Mouse (Mus musculus) spleen, embryonic (tissue): ENCODE data around the gene 1700003F12Rik.

Experiments used
- CTCF ChIA-PET: fragments of 350-600 bp; sonication (Branson Sonifier 250); formaldehyde crosslinking; loops from one replicate; lab custom pipeline; 2022; lab: Charles Lee

1700003F12Rik gene

DNA sequence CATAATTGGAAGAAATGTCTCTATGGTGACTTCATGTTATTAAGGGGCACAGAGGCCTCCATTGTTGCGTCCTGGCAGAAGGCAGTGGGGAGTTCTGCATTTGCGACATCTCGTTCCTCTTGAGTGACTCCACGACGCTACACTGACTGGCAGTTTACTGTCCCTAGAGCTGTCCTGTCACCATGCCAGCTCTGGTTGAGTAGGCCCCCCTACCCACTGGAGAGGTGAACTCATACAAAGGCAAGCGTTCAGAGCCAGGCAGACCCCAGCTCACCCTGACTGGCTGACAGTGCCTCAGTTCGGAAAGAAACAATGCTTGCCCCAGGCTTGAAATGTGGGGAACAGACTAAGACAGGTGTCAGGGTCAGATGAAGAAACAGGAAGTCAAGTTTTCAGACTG lies 27.4 kb downstream of the 1700003F12Rik start:
- CTCF ChIA-PET: interaction anchor here (1.1 kb wide), 1 partner anchor 18 kb away, joined by 7 read pairs; no protein-coding TSS in a partner anchor

DNA sequence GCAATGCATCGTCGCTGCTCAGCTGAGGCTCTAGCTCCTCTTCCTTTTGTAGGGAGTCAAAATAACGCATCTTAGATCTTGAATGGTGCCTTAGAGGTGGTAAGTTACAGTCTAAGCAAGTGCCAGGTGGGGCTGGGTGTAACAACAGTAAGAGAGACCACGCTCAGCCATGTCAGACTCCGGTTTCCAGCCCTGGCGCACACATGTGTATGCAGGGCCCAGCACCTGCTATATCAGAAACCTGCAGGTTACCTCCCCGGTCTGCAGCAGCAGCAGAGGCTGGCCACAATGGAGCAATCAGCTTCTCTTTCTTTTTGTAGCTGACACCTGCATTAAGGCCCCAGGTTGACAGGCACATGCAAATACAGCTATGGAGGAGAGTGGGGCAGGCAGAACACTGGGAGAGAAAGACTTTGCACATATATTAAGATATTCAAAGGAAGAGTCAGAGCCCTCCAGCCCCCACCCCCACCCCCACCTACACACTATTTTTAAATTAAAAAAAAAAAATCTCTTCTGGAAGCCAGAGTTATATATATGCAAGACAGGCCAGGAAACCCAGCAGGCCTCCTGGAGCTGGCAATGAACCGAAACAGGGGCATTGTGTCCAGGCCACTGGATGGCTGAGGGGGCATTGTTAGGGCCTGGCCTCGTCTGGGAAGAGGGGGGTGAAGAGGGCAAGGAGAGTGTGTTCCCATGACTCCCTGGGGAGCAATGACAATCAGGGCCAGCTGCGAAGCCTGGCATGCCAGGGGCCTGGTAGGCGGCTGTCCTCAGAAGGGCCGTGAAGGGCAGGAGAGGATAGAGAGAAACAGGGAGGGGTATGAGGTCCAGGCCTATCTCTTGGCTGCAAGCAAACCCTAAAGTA lies 30.2 kb downstream of the 1700003F12Rik start:
- CTCF ChIA-PET: no interaction called here

DNA sequence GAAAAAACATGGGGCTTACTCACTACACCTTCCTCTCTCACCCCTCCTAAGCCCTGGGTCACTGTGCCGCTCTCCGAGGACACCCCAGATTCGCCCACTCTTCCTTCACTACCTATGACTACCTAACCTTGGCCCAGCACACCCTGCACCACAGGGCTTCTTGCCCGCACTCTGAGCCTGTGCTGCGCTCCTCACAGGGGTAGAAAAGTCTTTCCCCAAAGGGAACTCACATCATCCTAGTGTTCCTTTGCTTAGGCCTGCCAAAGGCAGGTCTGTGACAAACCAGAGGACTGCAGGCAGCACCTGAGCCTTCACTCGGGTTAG lies 30.8 kb downstream of the 1700003F12Rik start:
- CTCF ChIA-PET: no interaction called here

DNA sequence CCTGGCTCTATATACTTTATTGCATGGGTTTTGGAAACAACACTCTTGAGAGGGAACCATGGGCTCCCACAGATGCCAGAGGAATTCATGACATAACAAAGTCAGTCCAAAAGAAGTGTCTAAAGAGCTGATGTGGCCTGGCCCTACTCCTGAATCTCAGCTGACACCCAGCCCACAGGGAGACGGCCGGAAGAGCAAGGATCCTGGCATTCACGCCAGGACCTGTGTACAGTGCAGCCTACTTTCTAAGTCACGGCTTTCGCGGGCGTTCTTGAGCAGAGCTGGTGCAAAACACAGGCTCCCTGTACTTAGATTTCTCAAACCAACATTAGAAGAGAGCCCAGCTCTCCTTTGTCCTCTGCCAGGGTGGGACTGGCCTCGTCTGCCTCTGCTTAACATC lies 33.7 kb downstream of the 1700003F12Rik start:
- CTCF ChIA-PET: no interaction called here

DNA sequence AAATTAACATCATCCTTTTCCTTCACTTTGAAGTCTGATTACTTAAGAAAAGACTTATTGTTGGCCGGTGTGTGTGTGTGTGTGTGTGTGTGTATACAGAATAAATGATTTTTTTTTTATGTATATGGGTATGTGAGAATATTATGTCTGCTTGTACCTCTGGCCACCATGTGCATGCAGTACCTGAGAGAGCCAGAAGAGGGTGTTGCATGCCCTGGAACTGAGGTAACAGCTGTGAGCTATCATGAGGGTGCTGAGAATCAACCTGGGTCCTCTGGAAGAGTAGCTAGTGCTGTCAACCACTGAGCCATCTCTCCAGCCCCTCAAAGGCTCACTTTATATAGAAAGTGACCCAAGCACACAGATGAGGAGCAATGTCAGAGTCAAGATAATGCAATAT lies 34.5 kb downstream of the 1700003F12Rik start:
- CTCF ChIA-PET: no interaction called here

GRCm38 (mm10) chr2:154583906-154584872 lies 37.3 kb downstream of the 1700003F12Rik start:
- CTCF ChIA-PET: interaction anchor here (0.5 to 1.0 kb wide), 2 partner anchors 12 to 20 kb away, joined by 4 read pairs; no protein-coding TSS in a partner anchor

- CTCF ChIA-PET: interaction anchor here (1.0 kb wide), 1 partner anchor 11 kb away, joined by 4 read pairs; no protein-coding TSS in a partner anchor
Observed at GRCm38 (mm10) chr2:154584931-154585601, 38.2 kb downstream of the 1700003F12Rik start.

GRCm38 (mm10) chr2:154586405-154586804 lies 39.5 kb downstream of the 1700003F12Rik start:
- CTCF ChIA-PET: interaction anchor here (0.6 kb wide), 1 partner anchor 165 kb away, joined by 3 read pairs; no protein-coding TSS in a partner anchor

DNA sequence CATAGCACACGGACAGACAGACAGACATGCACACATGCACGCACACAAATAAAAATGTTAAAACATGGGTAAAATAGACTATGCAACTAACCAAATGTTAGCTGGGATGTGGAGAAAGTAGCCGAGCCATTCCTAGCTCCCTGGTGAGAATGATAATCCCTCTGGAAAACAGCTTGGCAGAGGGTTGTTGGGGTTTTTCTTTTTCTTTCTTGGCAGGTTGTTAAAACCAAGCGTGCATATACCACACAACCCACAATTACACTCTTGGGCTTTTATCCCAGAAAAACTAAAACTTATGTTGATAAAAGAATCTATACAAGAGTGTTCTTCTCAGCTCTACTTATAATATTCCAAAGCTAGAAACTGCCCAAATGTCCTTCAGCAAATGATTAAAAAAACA lies 42.2 kb downstream of the 1700003F12Rik start:
- CTCF ChIA-PET: no interaction called here

- CTCF ChIA-PET: no interaction called here
Observed at GRCm38 (mm10) chr2:154591239-154591638, 44.4 kb downstream of the 1700003F12Rik start.

- CTCF ChIA-PET: interaction anchor here (1.4 kb wide), 1 partner anchor 18 kb away, joined by 7 read pairs; no protein-coding TSS in a partner anchor
Observed at GRCm38 (mm10) chr2:154593025-154593424, 46.1 kb downstream of the 1700003F12Rik start.

- CTCF ChIA-PET: interaction anchor here (0.9 to 1.1 kb wide), 2 partner anchors 11 to 15 kb away, joined by 4 to 5 read pairs; no protein-coding TSS in a partner anchor
Observed at GRCm38 (mm10) chr2:154595775-154596174, 48.9 kb downstream of the 1700003F12Rik start.

- CTCF ChIA-PET: interaction anchor here (0.6 kb wide), 1 partner anchor 22 kb away, joined by 3 read pairs; no protein-coding TSS in a partner anchor
Observed at GRCm38 (mm10) chr2:154597399-154597798, 50.5 kb downstream of the 1700003F12Rik start.
